Mouse (Mus musculus): ENCODE data around the gene Agap1. TPM values are rescaled to one million over a fixed set of nuclear protein-coding genes. Genes with fewer than 3 reads are reported as not detected.

Gene Agap1
- total and polyA plus RNA-seq, 2 experiments from 2014 or later: 45.9 to 175 TPM

DNA sequence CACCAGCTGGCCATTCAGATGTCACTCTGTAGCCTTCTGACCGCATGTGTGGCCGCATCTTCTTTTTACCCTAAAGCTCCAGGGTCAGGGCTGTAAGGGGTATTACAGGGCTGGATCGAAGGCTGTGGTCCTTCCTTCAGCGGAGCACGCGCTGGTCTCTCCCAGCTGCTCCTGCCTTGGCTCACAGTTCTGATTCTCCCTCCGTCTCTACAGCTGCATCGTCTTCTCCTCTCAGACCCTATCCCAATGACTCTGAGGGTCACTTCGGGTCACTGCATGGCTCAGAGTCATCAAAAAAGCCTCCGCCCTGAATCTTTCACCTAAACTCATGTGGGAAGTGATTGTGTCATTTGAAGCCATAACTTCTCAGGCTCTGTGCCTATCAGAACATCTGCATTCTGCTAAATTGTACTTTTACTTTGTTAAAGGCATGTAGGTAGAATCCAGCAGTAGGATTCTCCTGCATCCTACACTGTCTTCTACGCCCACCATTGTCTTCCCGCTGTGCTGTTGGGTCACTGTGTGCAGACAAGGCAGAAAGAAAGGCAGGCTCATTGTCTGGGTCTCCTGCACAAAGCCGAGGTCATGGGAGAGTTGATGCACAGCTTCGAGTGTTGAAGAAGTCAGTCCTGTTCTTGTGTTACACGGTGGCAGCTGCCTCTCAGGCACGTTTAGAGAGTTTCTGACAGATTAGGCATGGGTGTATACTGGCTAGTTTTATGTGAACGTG lies 65.5 kb downstream of the Agap1 start:
- no peak overlapping the region for H3K9ac ChIP-seq (replicated peaks; ENCODE audit: low read length, poor library complexity, severe bottlenecking)
- H3K4me2 ChIP-seq (ENCODE audit: low read depth, low read length, poor library complexity, severe bottlenecking): no peak overlapping the region
- TF ChIP-seq CTCF (IDR thresholded peaks at IDR 0.05): no peak
- no peak overlapping the region for H3K4me3 ChIP-seq (ENCODE audit: low read depth, low read length)
- no peaks in the 10 kb centered on the region for H3K36me3 ChIP-seq (ENCODE audit: insufficient read depth, low read length)
- no peak for ATAC-seq (ENCODE audit: low FRiP score)
- peaks cover 4% of the 10 kb centered on the region; the same call in 1 of the 2 replicates for H3K4me1 ChIP-seq (ENCODE audit: insufficient read depth, low read length)
- H3K9me3 ChIP-seq (ENCODE audit: low read length): no peaks in the 10 kb centered on the region
- H3K27ac ChIP-seq (ENCODE audit: low read depth, low read length): no peak overlapping the region
- no peaks in the 10 kb centered on the region for H3K27me3 ChIP-seq (ENCODE audit: insufficient read depth, low read length)
- no peak for DNase-seq (ENCODE audit: low spot score)
- 46% methylated on average over 17 of the region's 17 CpGs for WGBS

DNA sequence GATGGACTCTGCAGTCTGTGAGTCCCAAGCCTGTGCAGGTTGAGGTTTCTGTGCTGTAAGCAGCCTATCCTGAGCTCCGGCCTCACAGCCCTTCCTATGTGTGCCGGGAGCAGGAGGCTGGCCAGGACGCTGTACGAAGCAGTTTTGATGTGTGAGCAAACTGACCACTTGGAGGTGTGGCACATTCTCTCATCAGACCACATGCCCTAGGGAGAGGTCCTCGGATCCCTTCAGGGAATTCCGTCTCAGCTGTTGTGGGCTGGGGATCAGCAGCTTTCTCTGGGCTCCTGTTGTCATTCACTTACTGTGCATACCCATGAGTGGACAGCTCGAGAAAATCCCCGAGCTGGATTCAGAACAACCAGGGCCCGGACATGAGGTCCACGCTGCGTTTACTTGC lies 66.8 kb downstream of the Agap1 start:
- ATAC-seq (ENCODE audit: low FRiP score): no peak
- H3K36me3 ChIP-seq (ENCODE audit: insufficient read depth, low read length): no peaks in the 10 kb centered on the region
- no peaks in the 10 kb centered on the region for H3K27me3 ChIP-seq (ENCODE audit: insufficient read depth, low read length)
- peaks cover 4% of the 10 kb centered on the region; the same call in 1 of the 2 replicates for H3K4me1 ChIP-seq (ENCODE audit: insufficient read depth, low read length)
- H3K9me3 ChIP-seq (ENCODE audit: low read length): no peaks in the 10 kb centered on the region
- H3K4me3 ChIP-seq (ENCODE audit: low read depth, low read length): no peak overlapping the region
- no peak for DNase-seq (ENCODE audit: low spot score)
- no peak for TF ChIP-seq CTCF (IDR thresholded peaks at IDR 0.05)
- no peak overlapping the region for H3K9ac ChIP-seq (replicated peaks; ENCODE audit: low read length, poor library complexity, severe bottlenecking)
- no peak overlapping the region for H3K4me2 ChIP-seq (ENCODE audit: low read depth, low read length, poor library complexity, severe bottlenecking)
- H3K27ac ChIP-seq (ENCODE audit: low read depth, low read length): no peak overlapping the region
- WGBS: 61% methylated on average over 11 of the region's 11 CpGs

DNA sequence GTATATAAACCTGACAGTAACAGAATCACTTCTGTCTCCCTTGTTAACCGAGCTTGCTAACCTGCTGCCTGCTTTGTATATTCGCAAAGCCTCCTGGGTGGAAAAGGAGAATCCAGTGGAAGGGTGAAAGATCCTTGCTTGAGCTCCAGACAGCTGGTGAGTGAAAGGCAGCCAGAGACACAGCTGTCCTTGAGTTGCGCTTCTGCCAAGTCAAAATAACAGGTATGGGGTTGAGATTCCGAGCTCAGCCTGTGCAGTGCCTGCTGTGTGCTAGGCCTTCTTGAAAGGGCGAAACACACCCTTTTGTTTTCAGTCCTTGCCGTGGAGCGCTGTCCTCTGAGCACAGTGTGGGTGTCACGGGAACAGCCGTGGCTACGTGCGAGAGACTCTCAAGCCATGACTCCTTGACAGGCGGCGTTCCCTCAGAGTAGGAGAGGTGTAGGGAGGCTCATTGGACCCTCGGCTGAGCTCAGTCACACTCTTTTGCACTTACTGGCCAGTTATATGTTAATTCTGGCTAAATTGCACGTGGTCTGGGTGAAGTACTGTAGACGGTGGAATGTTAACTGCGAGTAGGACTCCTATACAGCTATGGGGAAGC lies 67.4 kb downstream of the Agap1 start:
- TF ChIP-seq CTCF (IDR thresholded peaks at IDR 0.05): no peak
- ATAC-seq (ENCODE audit: low FRiP score) (no peak), DNase-seq (ENCODE audit: low spot score) (no peak)
- Histone ChIP-seq H3K9me3 (ENCODE audit: low read length) (no peaks in the 10 kb centered on the region), H3K4me1 (ENCODE audit: insufficient read depth, low read length) (peaks cover 4% of the 10 kb centered on the region; the same call in 1 of the 2 replicates), H3K36me3 (ENCODE audit: insufficient read depth, low read length) (no peaks in the 10 kb centered on the region), H3K4me3 (ENCODE audit: low read depth, low read length) (no peak overlapping the region), H3K9ac (replicated peaks; ENCODE audit: low read length, poor library complexity, severe bottlenecking) (no peak overlapping the region), H3K4me2 (ENCODE audit: low read depth, low read length, poor library complexity, severe bottlenecking) (no peak overlapping the region), H3K27me3 (ENCODE audit: insufficient read depth, low read length) (no peaks in the 10 kb centered on the region), H3K27ac (ENCODE audit: low read depth, low read length) (no peak overlapping the region)
- WGBS: 42% methylated on average over 17 of the region's 17 CpGs

DNA sequence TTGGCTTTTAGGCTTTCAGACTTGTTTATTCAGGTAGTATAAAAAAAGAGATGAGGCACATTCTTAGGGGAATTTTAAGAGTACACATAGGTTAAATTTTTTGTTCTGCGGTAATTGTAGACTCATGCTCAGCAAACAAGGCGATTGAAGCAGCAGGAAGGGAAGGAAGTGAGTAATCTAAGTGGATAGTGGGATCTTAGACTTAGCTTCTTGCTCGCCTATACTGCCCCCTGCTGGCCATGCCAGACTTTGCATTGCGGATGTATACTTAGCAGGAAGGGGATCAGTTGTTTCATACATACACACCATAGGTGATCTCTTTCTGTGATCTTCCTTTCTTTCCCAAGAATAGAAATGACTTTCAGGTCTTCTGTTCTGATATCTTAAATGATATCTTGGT lies 69.8 kb downstream of the Agap1 start:
- peaks cover 4% of the 10 kb centered on the region; the same call in 1 of the 2 replicates for H3K4me1 ChIP-seq (ENCODE audit: insufficient read depth, low read length)
- H3K27me3 ChIP-seq (ENCODE audit: insufficient read depth, low read length): no peaks in the 10 kb centered on the region
- H3K27ac ChIP-seq (ENCODE audit: low read depth, low read length): no peak overlapping the region
- no peaks in the 10 kb centered on the region for H3K36me3 ChIP-seq (ENCODE audit: insufficient read depth, low read length)
- H3K9me3 ChIP-seq (ENCODE audit: low read length): no peaks in the 10 kb centered on the region
- no peak overlapping the region for H3K9ac ChIP-seq (replicated peaks; ENCODE audit: low read length, poor library complexity, severe bottlenecking)
- H3K4me2 ChIP-seq (ENCODE audit: low read depth, low read length, poor library complexity, severe bottlenecking): no peak overlapping the region
- no peak overlapping the region for H3K4me3 ChIP-seq (ENCODE audit: low read depth, low read length)
- ATAC-seq (ENCODE audit: low FRiP score) (peak; percentile 14; the same call in 1 of the 2 replicates), DNase-seq (ENCODE audit: low spot score) (peak; percentile 91)
- 3% methylated on average over 4 of the region's 4 CpGs for WGBS
- peak; percentile 99 for TF ChIP-seq CTCF (IDR thresholded peaks at IDR 0.05)

DNA sequence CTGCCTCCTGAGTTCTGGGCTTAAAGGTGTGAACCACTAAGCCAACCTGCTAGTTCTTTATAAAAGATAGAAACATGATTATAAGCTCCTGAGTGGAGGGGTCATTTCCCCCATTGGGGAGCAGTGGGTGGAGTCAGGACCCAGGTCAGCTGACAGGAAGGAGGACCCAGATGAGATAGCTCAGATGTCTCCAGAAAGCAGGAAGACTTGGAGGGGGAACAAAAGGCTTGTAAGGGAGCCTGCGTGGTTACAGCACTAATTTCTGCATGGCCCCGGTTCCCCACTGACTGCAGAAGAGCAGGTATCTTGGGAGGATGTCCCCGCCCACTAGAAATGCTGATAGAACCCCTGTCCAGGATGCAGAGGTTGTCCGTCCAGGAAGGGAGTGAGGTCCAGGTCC lies 70.4 kb downstream of the Agap1 start:
- 86% methylated on average over 4 of the region's 4 CpGs for WGBS
- Histone ChIP-seq H3K9ac (replicated peaks; ENCODE audit: low read length, poor library complexity, severe bottlenecking) (no peak overlapping the region), H3K9me3 (ENCODE audit: low read length) (no peaks in the 10 kb centered on the region), H3K27ac (ENCODE audit: low read depth, low read length) (no peak overlapping the region), H3K4me1 (ENCODE audit: insufficient read depth, low read length) (peaks cover 4% of the 10 kb centered on the region; the same call in 1 of the 2 replicates), H3K27me3 (ENCODE audit: insufficient read depth, low read length) (no peaks in the 10 kb centered on the region), H3K36me3 (ENCODE audit: insufficient read depth, low read length) (no peaks in the 10 kb centered on the region), H3K4me2 (ENCODE audit: low read depth, low read length, poor library complexity, severe bottlenecking) (no peak overlapping the region), H3K4me3 (ENCODE audit: low read depth, low read length) (no peak overlapping the region)
- no peak for TF ChIP-seq CTCF (IDR thresholded peaks at IDR 0.05)
- DNase-seq (ENCODE audit: low spot score) (no peak), ATAC-seq (ENCODE audit: low FRiP score) (no peak)

DNA sequence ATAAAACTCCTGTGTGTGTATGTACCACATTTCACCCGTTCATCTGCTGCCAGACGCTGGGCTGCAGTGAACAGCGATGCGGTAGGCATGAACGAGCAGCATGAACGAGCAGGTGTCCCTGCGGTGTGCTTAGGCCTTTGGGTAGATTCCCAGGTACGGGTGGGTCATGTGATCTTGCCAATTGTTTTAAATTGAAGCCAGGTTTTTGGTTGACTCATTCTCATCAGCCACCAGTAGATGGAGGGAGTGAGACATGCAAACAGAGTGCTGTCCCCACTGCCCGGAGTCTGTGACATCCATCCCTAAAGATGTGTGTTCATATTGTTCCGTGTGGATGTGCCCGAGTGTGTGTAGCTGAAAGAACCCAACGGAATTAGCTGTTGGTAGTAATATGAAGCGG lies 71.2 kb downstream of the Agap1 start:
- no peaks in the 10 kb centered on the region for H3K9me3 ChIP-seq (ENCODE audit: low read length)
- H3K4me2 ChIP-seq (ENCODE audit: low read depth, low read length, poor library complexity, severe bottlenecking): no peak overlapping the region; the same call in 1 of the 2 replicates
- peak; percentile 91 for TF ChIP-seq CTCF (IDR thresholded peaks at IDR 0.05)
- H3K4me1 ChIP-seq (ENCODE audit: insufficient read depth, low read length): peaks cover 4% of the 10 kb centered on the region; the same call in 1 of the 2 replicates
- peak; percentile 47 for ATAC-seq (ENCODE audit: low FRiP score)
- DNase-seq (ENCODE audit: low spot score): peak; percentile 86
- H3K27me3 ChIP-seq (ENCODE audit: insufficient read depth, low read length): no peaks in the 10 kb centered on the region
- 21% methylated on average over 13 of the region's 13 CpGs for WGBS
- H3K9ac ChIP-seq (replicated peaks; ENCODE audit: low read length, poor library complexity, severe bottlenecking): no peak overlapping the region
- H3K36me3 ChIP-seq (ENCODE audit: insufficient read depth, low read length): no peaks in the 10 kb centered on the region
- no peak overlapping the region for H3K27ac ChIP-seq (ENCODE audit: low read depth, low read length)
- H3K4me3 ChIP-seq (ENCODE audit: low read depth, low read length): no peak overlapping the region
